Mouse (Mus musculus) midbrain, embryonic 15.5 days (tissue): ENCODE data around the gene Hist2h2bb. TPM values are rescaled to one million over a fixed set of nuclear protein-coding genes. Genes with fewer than 3 reads are reported as not detected.
"Not testable (repeated sequence)": the region's sequence is repeated elsewhere in the genome, so short reads cannot be mapped to it uniquely, and the experiment has no call there.

Experiments
- ATAC-seq: fragments of 200-750 bp; cut with Nextera tagmentation; replicated peaks from 2 replicates; pipeline ENCODE4 v1.8.0; 2017; ENCODE audit warnings: moderate TSS enrichment
- H3K27ac ChIP-seq: fragments of 300-500 bp; sonication (generic); 2 replicates; pipeline ENCODE4 v1.5.1; 2015; ENCODE audit warnings: mild to moderate bottlenecking, inconsistent platforms
- H3K27me3 ChIP-seq: fragments of 300-500 bp; sonication (generic); replicated peaks from 2 replicates; pipeline ENCODE4 v1.6.1; 2015; ENCODE audit warnings: inconsistent platforms
- H3K36me3 ChIP-seq: fragments of 300-500 bp; sonication (generic); replicated peaks from 2 replicates; pipeline ENCODE4 v1.6.1; 2015; ENCODE audit warnings: inconsistent platforms
- H3K4me1 ChIP-seq: fragments of 300-500 bp; sonication (generic); 2 replicates; pipeline ENCODE4 v1.6.1; 2015; ENCODE audit warnings: inconsistent platforms
- H3K4me2 ChIP-seq: fragments of 300-500 bp; sonication (generic); 2 replicates; pipeline ENCODE4 v1.6.1; 2015; ENCODE audit warnings: inconsistent platforms, mild to moderate bottlenecking, moderate library complexity
- H3K4me3 ChIP-seq: fragments of 300-500 bp; sonication (generic); 2 replicates; pipeline ENCODE4 v1.5.1; 2015; ENCODE audit warnings: mild to moderate bottlenecking, inconsistent platforms
- H3K9ac ChIP-seq: fragments of 300-500 bp; sonication (generic); 2 replicates; pipeline ENCODE4 v1.6.1; 2015; ENCODE audit warnings: mild to moderate bottlenecking, inconsistent platforms
- H3K9me3 ChIP-seq: fragments of 300-500 bp; sonication (generic); 2 replicates; pipeline ENCODE4 v1.6.1; 2016; ENCODE audit warnings: inconsistent platforms
- WGBS: fragments of 180-500 bp; shearing (Covaris S2); methylation state at CpG from one replicate; pipeline ENCODE4 v1.1.7; 2015; ENCODE audit warnings: mixed read lengths; 5-methylcytosine and 5-hydroxymethylcytosine counted together
- polyA plus RNA-seq: library from polyadenylated mRNA; unstranded; fragments of >200 nt; fragmentation: Nextera tagmentation; extraction: Ambion mirVana; gene quantifications from 2 replicates; pipeline ENCODE4 v1.2.1, GENCODE M21; 2015

The Hist2h2bb gene
- polyA plus RNA-seq, 1 experiment from 2014 or later, result 1.9 TPM

DNA sequence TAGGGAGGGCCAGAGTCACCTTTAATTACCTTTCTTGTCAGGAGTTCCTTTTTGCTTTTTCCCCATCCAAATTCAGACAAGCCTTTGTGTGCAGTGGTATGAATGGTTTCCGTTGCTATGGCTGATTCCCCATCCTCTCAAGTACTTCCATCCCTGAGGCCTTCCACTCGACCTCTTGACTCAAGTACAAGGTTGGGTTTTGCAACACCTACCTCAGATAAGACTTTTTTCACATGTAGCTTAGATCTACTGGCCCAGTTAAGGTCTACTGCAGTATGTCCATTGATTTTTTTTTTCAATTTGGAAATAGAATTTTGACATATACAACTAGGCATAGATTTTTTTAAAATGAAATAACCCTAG is 37.8 kb upstream of the Hist2h2bb start:
- ATAC-seq, result no peak
- H3K36me3 ChIP-seq, result no peaks in the 10 kb centered on the region

DNA sequence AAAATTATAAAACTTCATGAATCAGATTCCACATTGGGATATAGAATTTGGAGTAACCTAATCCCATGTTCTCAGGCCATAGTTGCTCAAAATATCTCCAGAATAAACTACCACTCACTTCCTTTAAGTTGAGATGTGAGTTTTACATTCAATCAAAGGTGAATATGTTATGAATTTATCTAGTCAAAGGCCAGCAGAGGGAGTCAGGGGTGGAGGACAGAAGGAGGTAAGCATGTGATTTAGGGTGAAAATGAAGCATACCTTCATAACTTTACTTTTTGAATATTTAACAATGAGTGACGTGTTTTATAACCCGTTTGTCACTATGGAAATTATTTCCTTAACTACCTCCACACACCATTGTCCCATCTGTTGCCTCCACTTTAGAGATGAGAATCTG is 34.6 kb upstream of the Hist2h2bb start:
- Histone ChIP-seq H3K27ac (no peak overlapping the region), H3K9me3 (no peaks in the 10 kb centered on the region), H3K4me1 (peaks cover 13% of the 10 kb centered on the region), H3K9ac (no peak overlapping the region), H3K27me3 (no peaks in the 10 kb centered on the region), H3K4me3 (no peak overlapping the region), H3K4me2 (no peak overlapping the region), H3K36me3 (no peaks in the 10 kb centered on the region)
- WGBS, result 88% methylated on average over 2 of the region's 2 CpGs
- no peak for ATAC-seq

More for the DNA sequence above, 37.8 kb upstream of the Hist2h2bb start:
- WGBS, result 59% methylated on average over 2 of the region's 2 CpGs
- Histone ChIP-seq H3K4me2 (no peak overlapping the region), H3K27ac (no peak overlapping the region), H3K27me3 (no peaks in the 10 kb centered on the region), H3K4me1 (no peaks in the 10 kb centered on the region), H3K9ac (no peak overlapping the region), H3K4me3 (no peak overlapping the region), H3K9me3 (no peaks in the 10 kb centered on the region)

- Histone ChIP-seq H3K27me3 (no peaks in the 10 kb centered on the region), H3K4me3 (no peak overlapping the region), H3K4me2 (no peak overlapping the region), H3K4me1 (peaks cover 15% of the 10 kb centered on the region), H3K9me3 (no peaks in the 10 kb centered on the region), H3K36me3 (no peaks in the 10 kb centered on the region), H3K9ac (no peak overlapping the region), H3K27ac (no peak overlapping the region)
- no peak for ATAC-seq
- WGBS, result 76% methylated on average over 3 of the region's 3 CpGs
Observed at GRCm38 (mm10) chr3:96235836-96236235, 33.7 kb upstream of the Hist2h2bb start.

GRCm38 (mm10) chr3:96236834-96237334 is 32.7 kb upstream of the Hist2h2bb start:
- no peak for ATAC-seq

DNA sequence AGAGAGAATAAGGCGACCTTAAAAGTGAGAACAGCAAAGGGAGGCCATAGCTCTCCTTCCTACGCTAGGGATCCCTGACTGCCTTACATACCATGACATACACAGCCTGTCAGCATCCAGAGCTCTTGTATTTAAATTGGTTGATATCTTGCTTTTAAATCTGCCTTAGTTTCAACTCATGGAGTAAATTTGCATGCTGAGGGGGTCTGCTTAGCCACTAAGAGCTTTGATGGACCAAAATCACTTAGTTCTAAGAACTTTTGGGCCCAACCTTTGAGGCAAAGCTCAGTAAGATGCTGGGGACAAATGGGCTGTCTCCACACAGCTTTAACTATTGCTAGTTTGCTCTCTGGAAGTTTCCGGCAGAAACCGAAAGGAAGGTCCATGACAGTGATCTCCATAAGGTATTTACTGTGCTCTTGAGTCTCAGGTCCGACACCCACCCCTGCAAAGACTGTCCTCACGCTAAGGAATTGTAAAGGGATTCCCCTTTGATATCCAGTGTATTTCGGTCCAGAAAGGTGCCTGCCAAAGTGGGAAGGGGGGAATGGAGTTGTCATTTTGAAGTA is 32.1 kb upstream of the Hist2h2bb start:
- H3K27ac ChIP-seq, result no peak overlapping the region
- H3K4me3 ChIP-seq, result peak overlapping the region; percentile 23
- peaks cover 18% of the 10 kb centered on the region for H3K4me1 ChIP-seq
- no peaks in the 10 kb centered on the region for H3K36me3 ChIP-seq
- peak overlapping the region; percentile 13; the same call in 1 of the 2 replicates for H3K9ac ChIP-seq
- 24% methylated on average over 7 of the region's 7 CpGs for WGBS
- no peak for ATAC-seq
- peak overlapping the region; percentile 42 for H3K4me2 ChIP-seq
- no peaks in the 10 kb centered on the region for H3K9me3 ChIP-seq
- no peaks in the 10 kb centered on the region for H3K27me3 ChIP-seq

More at GRCm38 (mm10) chr3:96236834-96237334, 32.7 kb upstream of the Hist2h2bb start:
- Histone ChIP-seq H3K4me3 (no peak overlapping the region), H3K27ac (no peak overlapping the region), H3K4me2 (peak overlapping the region; percentile 42), H3K9ac (0 out of 2 replicates have a peak overlapping the region, but pooled peaks have one; percentile 13), H3K27me3 (no peaks in the 10 kb centered on the region), H3K36me3 (no peaks in the 10 kb centered on the region), H3K9me3 (no peaks in the 10 kb centered on the region), H3K4me1 (peaks cover 18% of the 10 kb centered on the region)
- WGBS, result 82% methylated on average over 4 of the region's 4 CpGs

DNA sequence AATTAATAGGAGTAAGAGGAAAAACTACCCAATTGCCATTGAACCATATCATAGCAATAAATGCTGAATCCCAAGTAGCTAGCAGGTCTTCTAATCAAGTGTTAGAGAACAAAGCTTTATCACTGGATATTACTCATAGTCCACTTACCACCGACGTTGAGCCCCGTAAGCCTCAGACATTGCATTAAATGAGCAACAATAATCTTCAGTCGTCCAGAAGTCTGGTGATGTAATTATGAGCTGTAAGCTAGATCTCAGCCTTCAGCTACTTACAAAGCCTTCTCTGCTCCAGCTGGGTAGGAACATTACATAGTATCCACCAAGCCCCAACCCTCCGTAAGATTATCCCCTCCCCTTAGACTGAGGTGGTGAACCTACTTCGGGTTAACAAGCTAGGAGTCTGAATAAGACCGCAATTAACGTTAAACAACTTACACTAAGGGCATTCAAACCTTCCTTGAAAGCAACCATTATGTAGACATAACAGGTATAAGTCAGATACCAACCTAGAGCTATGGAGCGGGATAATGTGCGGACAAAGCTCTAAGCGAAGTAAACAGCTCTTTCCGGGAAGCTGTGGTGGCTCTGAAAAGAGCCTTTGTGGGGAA is 31.5 kb upstream of the Hist2h2bb start:
- ATAC-seq, result no peak
- H3K4me3 ChIP-seq, result peak overlapping the region; percentile 23
- no peaks in the 10 kb centered on the region for H3K27me3 ChIP-seq
- peak overlapping the region; percentile 27; the same call in 1 of the 2 replicates for H3K9ac ChIP-seq
- H3K27ac ChIP-seq, result no peak overlapping the region
- peak overlapping the region; percentile 42 for H3K4me2 ChIP-seq
- H3K9me3 ChIP-seq, result no peaks in the 10 kb centered on the region
- H3K36me3 ChIP-seq, result no peaks in the 10 kb centered on the region
- H3K4me1 ChIP-seq, result peaks cover 18% of the 10 kb centered on the region
- WGBS, result 2% methylated on average over 12 of the region's 12 CpGs

DNA sequence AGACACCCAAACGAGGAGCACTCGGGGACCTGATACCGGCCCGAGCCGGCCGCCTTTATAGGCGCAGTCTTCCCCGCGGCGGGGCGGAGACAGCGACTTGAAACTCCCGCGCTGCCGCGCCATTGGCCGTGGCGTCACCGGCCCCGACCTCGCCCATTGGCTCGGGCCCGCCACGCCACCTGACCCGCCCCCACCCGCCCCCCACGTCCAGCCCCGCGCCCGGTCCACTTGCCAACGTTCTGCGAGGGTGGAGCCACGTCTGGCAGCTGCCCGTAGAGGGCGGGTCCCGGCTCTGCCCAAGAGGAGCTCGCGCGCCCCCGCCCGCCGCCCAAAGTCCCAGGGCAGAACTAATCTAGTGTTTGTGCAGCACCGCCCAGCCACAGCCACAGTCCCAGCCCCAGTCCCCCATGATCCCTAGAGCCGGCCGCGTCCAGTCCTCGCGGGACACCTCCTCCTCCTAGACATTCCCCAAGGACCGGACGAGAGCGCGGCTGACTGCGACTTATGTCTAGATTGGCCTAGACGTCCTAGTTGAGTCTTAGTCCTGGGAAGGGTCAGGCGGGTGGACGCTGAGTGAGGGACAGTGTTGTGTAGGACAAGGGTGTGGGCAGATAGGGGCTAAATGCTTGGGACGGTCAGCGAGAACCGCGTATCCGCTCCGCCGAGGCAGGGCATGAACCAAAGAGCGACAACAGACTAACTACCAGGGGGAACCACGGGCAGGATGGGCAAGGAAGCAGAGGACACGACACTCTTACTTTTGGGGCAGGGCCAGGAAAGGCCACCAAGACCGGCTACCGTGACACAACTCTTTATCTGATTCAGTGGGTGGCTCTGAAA is 30.4 kb upstream of the Hist2h2bb start, which contains the start of gene Hist2h3c2:
TSS of gene Hist2h3c2 (minus strand) at position 174 of the 840 bp plus-strand sequence.
- peak within 1 kb of the TSS; percentile 45 for H3K4me2 ChIP-seq
- peak within 1 kb of the TSS; percentile 37 for H3K4me3 ChIP-seq
- peak; percentile 89 for ATAC-seq
- under 1% methylated on average over 23 of the region's 68 CpGs for WGBS
- H3K9me3 ChIP-seq, H3K36me3 ChIP-seq, H3K27me3 ChIP-seq: not testable (repeated sequence)
- peak within 1 kb of the TSS; percentile 67; the same call in 1 of the 2 replicates for H3K27ac ChIP-seq
- peaks cover 21% of the 10 kb centered on the region for H3K4me1 ChIP-seq
- peak within 1 kb of the TSS; percentile 27; the same call in 1 of the 2 replicates for H3K9ac ChIP-seq

DNA sequence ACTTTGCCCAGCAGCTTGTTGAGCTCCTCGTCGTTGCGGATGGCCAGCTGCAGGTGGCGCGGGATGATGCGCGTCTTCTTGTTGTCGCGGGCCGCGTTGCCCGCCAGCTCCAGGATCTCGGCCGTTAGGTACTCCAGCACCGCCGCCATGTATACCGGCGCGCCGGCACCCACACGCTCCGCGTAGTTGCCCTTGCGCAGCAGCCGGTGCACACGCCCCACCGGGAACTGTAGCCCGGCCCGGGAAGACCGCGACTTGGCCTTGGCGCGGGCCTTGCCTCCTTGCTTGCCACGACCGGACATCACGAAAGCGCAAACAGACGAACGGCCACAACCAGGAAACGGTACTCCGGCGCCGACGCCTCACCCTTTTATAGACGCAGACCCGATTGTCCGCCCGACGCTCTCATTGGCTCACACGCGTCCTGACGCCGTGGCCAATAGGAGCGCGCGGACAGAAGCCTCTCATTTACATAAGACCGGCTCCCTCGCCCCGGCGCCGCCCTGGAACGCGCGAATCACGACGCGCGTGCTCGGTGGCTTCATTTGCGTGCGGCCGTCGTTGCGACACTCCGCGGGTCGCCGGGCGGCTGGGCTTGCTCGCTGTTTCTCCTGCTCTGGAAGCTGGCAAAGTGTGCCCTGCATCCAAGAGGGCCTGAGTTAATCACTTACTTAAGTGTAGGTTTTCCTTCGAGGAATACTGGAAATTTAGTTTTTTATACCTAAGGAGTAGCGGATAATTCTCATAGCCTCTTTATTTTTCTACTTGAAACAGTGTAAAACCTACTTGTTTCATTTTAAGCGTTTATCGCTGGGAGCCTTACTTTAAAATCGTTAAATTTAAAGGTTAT is 29.4 kb upstream of the Hist2h2bb start, which contains the start of gene Hist2h2aa2:
TSS of gene Hist2h2aa2 (minus strand) at position 328 of the 850 bp plus-strand sequence.
- peak within 1 kb of the TSS; percentile 27 for H3K9ac ChIP-seq
- H3K4me1 ChIP-seq, result peaks cover 28% of the 10 kb centered on the region
- peak within 1 kb of the TSS; percentile 87 for H3K27ac ChIP-seq
- H3K4me2 ChIP-seq, result peak within 1 kb of the TSS; percentile 51
- 4% methylated on average over 24 of the region's 85 CpGs for WGBS
- H3K36me3 ChIP-seq, H3K27me3 ChIP-seq, H3K9me3 ChIP-seq: not testable (repeated sequence)
- peak; percentile 89 for ATAC-seq
- peak within 1 kb of the TSS; percentile 37 for H3K4me3 ChIP-seq

GRCm38 (mm10) chr3:96240799-96241197 is 28.8 kb upstream of the Hist2h2bb start:
- Histone ChIP-seq H3K4me3 (peak overlapping the region; percentile 32), H3K27ac (peak overlapping the region; percentile 87), H3K36me3 (no peaks in the 10 kb centered on the region), H3K4me2 (peak overlapping the region; percentile 51), H3K9ac (peak overlapping the region; percentile 27; the same call in 1 of the 2 replicates), H3K27me3 (no peaks in the 10 kb centered on the region), H3K4me1 (peaks cover 28% of the 10 kb centered on the region), H3K9me3 (no peaks in the 10 kb centered on the region)
- ATAC-seq, result no peak
- WGBS, result 74% methylated on average over 9 of the region's 9 CpGs

GRCm38 (mm10) chr3:96243921-96244572 is 25.5 kb upstream of the Hist2h2bb start:
- H3K4me2 ChIP-seq, result peak overlapping the region; percentile 67
- no peaks in the 10 kb centered on the region for H3K27me3 ChIP-seq
- ATAC-seq, result no peak
- peak overlapping the region; percentile 98 for H3K27ac ChIP-seq
- H3K36me3 ChIP-seq, result no peaks in the 10 kb centered on the region
- H3K9me3 ChIP-seq, result no peaks in the 10 kb centered on the region
- H3K4me1 ChIP-seq, result peaks cover 20% of the 10 kb centered on the region
- 83% methylated on average over 7 of the region's 7 CpGs for WGBS
- H3K4me3 ChIP-seq, result no peak overlapping the region
- no peak overlapping the region; the same call in 1 of the 2 replicates for H3K9ac ChIP-seq
